Mouse (Mus musculus): Measurements from ENCODE around the gene Uhrf1bp1l. TPM values are rescaled to one million over a fixed set of nuclear protein-coding genes. Genes with fewer than 3 reads are reported as not detected.
A peak's percentile ranks its signal among the peaks of the same experiment; 100 is the strongest.

Gene Uhrf1bp1l
- total RNA-seq, 2 experiments from 2014 or later = 31.8 to 62.9 TPM

DNA sequence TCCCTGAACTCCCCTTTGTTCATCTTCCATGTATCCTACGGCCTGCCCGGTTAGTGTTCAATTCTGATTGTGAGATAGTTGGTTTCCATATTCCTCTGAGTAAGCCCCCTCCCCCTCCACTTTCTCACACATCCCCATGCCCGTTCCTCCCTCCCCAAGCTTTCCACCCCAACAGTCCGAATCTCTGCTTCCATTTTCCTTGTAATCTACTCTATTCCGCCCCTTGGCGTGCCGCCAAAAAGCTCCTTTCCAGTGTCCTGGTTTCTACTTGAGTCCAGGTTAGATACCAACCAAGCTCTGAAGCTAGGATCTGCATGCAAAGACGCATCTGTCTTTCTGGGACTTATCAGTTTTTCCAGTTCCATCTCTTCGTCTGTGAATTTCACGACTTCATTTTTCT is 88.4 kb downstream of the Uhrf1bp1l start:
- no peak for ATAC-seq (replicated peaks; ENCODE audit: poor library complexity)

GRCm38 (mm10) chr10:89837476-89837875 is 92.7 kb downstream of the Uhrf1bp1l start:
- 0 out of 2 replicates have a peak, but pooled peaks have one; percentile 29 for ATAC-seq (replicated peaks; ENCODE audit: poor library complexity)

GRCm38 (mm10) chr10:89838834-89839233 is 94.0 kb downstream of the Uhrf1bp1l start:
- ATAC-seq (replicated peaks; ENCODE audit: poor library complexity) = no peak

DNA sequence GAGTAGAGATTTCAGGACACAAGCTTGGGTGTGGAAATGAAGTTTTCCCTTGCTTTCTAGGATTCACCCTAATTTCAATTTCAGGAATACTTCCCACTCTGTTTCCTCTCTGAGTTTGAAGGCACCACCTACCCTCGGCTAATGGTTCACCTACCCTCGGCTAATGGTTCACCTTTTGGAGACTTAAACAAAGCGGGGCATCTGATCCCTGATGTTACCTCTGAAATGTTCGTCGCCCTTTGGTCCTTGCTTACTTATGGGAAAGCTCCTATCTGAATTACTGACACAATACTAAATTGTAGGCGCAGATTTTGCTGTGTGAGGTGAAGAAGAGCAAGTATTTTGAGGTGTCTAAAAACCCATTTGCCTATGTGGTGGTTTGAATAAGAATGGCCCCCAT is 106.2 kb downstream of the Uhrf1bp1l start:
- ATAC-seq (replicated peaks; ENCODE audit: poor library complexity) = no peak

DNA sequence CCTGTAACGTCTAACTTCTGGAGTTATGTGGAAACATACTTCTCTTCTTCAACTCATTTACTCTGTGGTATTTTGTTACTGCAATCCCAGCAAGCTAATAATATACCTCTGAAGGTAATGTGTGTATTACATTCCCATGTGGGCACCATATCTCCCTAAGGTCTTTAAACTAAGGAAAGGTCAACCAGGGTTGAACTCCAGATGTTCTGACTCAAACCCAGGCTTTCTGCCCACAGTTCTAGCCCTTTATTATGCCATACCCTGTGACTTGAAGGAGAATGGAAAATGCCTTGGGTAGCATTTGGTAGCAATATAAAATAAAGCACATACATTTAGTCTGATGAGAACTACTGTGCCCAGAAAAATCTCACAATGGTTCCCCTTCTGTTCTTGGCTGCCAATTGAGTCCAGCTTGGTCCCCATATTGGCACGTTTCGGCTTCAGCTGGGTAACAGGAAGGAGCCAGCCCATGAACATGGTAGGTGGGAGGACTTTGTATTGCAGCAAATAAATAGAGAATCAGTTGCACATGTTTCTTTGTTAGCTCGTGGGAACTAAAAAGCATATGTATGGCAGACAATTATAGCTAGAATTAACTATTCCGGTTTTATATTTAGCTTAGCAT is 110.6 kb downstream of the Uhrf1bp1l start:
- no peak for ATAC-seq (replicated peaks; ENCODE audit: poor library complexity)

DNA sequence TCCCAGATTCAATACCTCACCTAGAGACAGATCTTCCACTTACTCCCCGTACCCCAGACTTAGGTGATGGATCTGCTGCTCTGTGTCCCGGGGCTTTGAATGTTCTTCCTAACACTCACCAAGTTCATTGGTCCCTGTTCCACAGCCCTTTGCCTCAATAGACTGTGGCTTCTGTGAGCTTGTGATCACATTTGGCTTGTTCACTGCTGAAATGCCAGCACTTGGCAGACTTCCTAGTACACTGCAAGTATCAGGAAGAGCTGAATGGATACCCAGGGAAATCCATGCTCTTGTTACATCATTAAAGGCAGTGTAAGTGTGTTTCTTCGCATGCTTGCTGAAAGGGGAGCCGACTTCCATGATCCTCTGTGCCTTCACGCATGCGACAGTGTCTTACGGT is 111.5 kb downstream of the Uhrf1bp1l start:
- no peak for ATAC-seq (replicated peaks; ENCODE audit: poor library complexity)

- no peak for ATAC-seq (replicated peaks; ENCODE audit: poor library complexity)
These were observed 123.4 kb downstream of the Uhrf1bp1l start for GRCm38 (mm10) chr10:89868211-89868610.

DNA sequence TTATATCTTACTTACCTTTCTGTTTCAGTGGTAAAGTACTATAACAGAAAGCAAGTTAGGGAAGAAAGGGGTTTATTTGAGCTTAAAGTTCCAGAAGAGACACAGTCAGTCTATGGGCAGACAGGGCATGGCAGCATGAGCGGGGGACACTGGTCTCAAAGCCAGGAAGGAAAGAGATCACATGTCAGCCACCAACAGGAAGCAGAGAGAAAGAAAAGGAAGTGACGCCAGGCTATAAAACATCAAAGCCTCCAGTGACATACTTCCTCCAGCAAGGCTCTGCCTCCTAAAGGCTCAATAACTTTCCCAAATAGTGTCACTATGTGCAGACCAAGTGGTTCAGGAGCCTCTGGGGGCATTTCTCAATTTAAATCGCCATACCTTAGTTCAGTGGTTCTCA is 124.0 kb downstream of the Uhrf1bp1l start:
- ATAC-seq (replicated peaks; ENCODE audit: poor library complexity) = peak; percentile 64

Other genes starting within 250 kb of the Uhrf1bp1l start
- not detected in 2 replicates for gene Nr1h4, start 211.4 kb upstream of the Uhrf1bp1l start, total RNA-seq (2015)
- not detected in 2 replicates for gene Nr1h4, start 211.4 kb upstream of the Uhrf1bp1l start, total RNA-seq (2017)
- not detected in 2 replicates for gene Slc17a8, start 123.7 kb upstream of the Uhrf1bp1l start, total RNA-seq (2015)
- gene Slc17a8, start 123.7 kb upstream of the Uhrf1bp1l start, total RNA-seq (2017) = 0.14 TPM in 1 of 2 replicates, not detected in the other
- 21.6 and 28.6 TPM in 2 replicates for gene Scyl2, start 58.7 kb upstream of the Uhrf1bp1l start, total RNA-seq (2015)
- gene Scyl2, start 58.7 kb upstream of the Uhrf1bp1l start, total RNA-seq (2017) = 24.7 and 28.8 TPM in 2 replicates
- 28.4 and 38.2 TPM in 2 replicates for gene Actr6, start 12.7 kb upstream of the Uhrf1bp1l start, total RNA-seq (2015)
- 28.9 TPM in 2 replicates for gene Actr6, start 12.7 kb upstream of the Uhrf1bp1l start, total RNA-seq (2017)
- gene Anks1b, start 128.5 kb downstream of the Uhrf1bp1l start, total RNA-seq (2015) = not detected in 2 replicates
- gene Anks1b, start 128.5 kb downstream of the Uhrf1bp1l start, total RNA-seq (2017) = not detected in 2 replicates